In genomic region chr12:45073331-45074041, GRCm38 (mm10) we compare ENCODE assay signal across 7 mouse cellular contexts. TPM values are rescaled to one million over a fixed set of nuclear protein-coding genes. Genes with fewer than 3 reads are reported as not detected.
DNase-seq lines count a peak whose midpoint lies in the region; ATAC-seq and TF ChIP-seq lines count a peak whose summit lies in the region.

No protein-coding gene starts in this region.

- H3K27ac ChIP-seq in lung, embryonic 14.5 days (ENCODE audit: low read depth) = peak overlapping the region; percentile 76; the same call in 1 of the 2 replicates
- H3K27ac ChIP-seq in heart, postnatal 0 days (ENCODE audit: low read depth) = peak overlapping the region; percentile 87
- peak overlapping the region; percentile 85 for H3K27ac ChIP-seq in lung, postnatal 0 days (ENCODE audit: low read length)

- H3K9ac ChIP-seq in lung, embryonic 14.5 days = peak overlapping the region; percentile 77
- peak overlapping the region; percentile 72 for H3K9ac ChIP-seq in heart, postnatal 0 days (replicated peaks; ENCODE audit: low read depth, low read length)
- peak overlapping the region; percentile 65 for H3K9ac ChIP-seq in lung, postnatal 0 days (replicated peaks; ENCODE audit: low read depth)

- 2% methylated on average over 28 of the region's 28 CpGs for WGBS in lung, embryonic 14.5 days
- WGBS in heart, postnatal 0 days = 1% methylated on average over 28 of the region's 28 CpGs
- 2% methylated on average over 28 of the region's 28 CpGs for WGBS in lung, postnatal 0 days

- no peaks in the 10 kb centered on the region; the same call in 1 of the 2 replicates for H3K4me1 ChIP-seq in lung, embryonic 14.5 days (ENCODE audit: insufficient read depth)
- 0 out of 2 replicates have a peak, but pooled peaks cover 7% of the 10 kb centered on the region for H3K4me1 ChIP-seq in heart, postnatal 0 days (ENCODE audit: control insufficient read depth, insufficient read depth)
- H3K4me1 ChIP-seq in lung, postnatal 0 days (ENCODE audit: insufficient read depth, low read depth, low read length) = 0 out of 2 replicates have a peak, but pooled peaks cover 3% of the 10 kb centered on the region

- no peaks in the 10 kb centered on the region for H3K27me3 ChIP-seq in lung, embryonic 14.5 days (ENCODE audit: insufficient read depth, low read length)
- H3K27me3 ChIP-seq in heart, postnatal 0 days (ENCODE audit: control insufficient read depth, insufficient read depth, low read length) = no peaks in the 10 kb centered on the region
- no peaks in the 10 kb centered on the region for H3K27me3 ChIP-seq in lung, postnatal 0 days (replicated peaks; ENCODE audit: insufficient read depth, low read length)

- no peak for TF ChIP-seq EP300 in heart, postnatal 0 days (IDR thresholded peaks at IDR 0.05; ENCODE audit: low read depth)
- TF ChIP-seq EP300 in lung, postnatal 0 days (IDR thresholded peaks at IDR 0.05) = no peak

- TF ChIP-seq CTCF in lung, embryonic 14.5 days (IDR thresholded peaks at IDR 0.05; ENCODE audit: low read depth) = no peak
- TF ChIP-seq CTCF in heart, postnatal 0 days (IDR thresholded peaks at IDR 0.05; ENCODE audit: low read depth) = no peak
- TF ChIP-seq CTCF in lung, postnatal 0 days (IDR thresholded peaks at IDR 0.05) = no peak

- peak overlapping the region; percentile 98 for H3K4me2 ChIP-seq in lung, embryonic 14.5 days
- H3K4me2 ChIP-seq in heart, postnatal 0 days (ENCODE audit: low read depth, low read length) = peak overlapping the region; percentile 99
- peak overlapping the region; percentile 91 for H3K4me2 ChIP-seq in lung, postnatal 0 days (replicated peaks; ENCODE audit: low read depth, low read length)

- ATAC-seq in lung, embryonic 14.5 days (ENCODE audit: insufficient read depth) = peak; percentile 59
- peak; percentile 31 for ATAC-seq in heart, postnatal 0 days (ENCODE audit: insufficient read depth, low read depth)
- no peak; the same call in 1 of the 2 replicates for ATAC-seq in lung, postnatal 0 days

- no peaks in the 10 kb centered on the region for H3K36me3 ChIP-seq in lung, embryonic 14.5 days (ENCODE audit: insufficient read depth)
- no peaks in the 10 kb centered on the region for H3K36me3 ChIP-seq in heart, postnatal 0 days (replicated peaks; ENCODE audit: control insufficient read depth, insufficient read depth, low read length)
- H3K36me3 ChIP-seq in lung, postnatal 0 days (ENCODE audit: insufficient read depth, low read length) = no peaks in the 10 kb centered on the region

- H3K9me3 ChIP-seq in lung, embryonic 14.5 days (ENCODE audit: low read depth, low read length) = no peaks in the 10 kb centered on the region
- H3K9me3 ChIP-seq in heart, postnatal 0 days (replicated peaks; ENCODE audit: control insufficient read depth, low read length) = no peaks in the 10 kb centered on the region
- no peaks in the 10 kb centered on the region for H3K9me3 ChIP-seq in lung, postnatal 0 days (ENCODE audit: low read length)

- peak; percentile 55 for DNase-seq in lung, embryonic 14.5 days
- no peak for DNase-seq in lung, postnatal 10 days
- peak; percentile 70 for DNase-seq in embryo, embryonic 9.5 days (ENCODE audit: extremely low spot score)
- DNase-seq in heart, postnatal 0 days (ENCODE audit: low spot score) = no peak
- DNase-seq in lung, postnatal 0 days (ENCODE audit: low spot score) = no peak
- DNase-seq in urinary bladder, postnatal 14 days (ENCODE audit: low spot score) = no peak
- DNase-seq in cerebellum, adult 9-10 months = no peak

- H3K4me3 ChIP-seq in lung, embryonic 14.5 days (ENCODE audit: low read depth, low read length) = peak overlapping the region; percentile 67
- H3K4me3 ChIP-seq in heart, postnatal 0 days (ENCODE audit: low read depth, low read length) = peak overlapping the region; percentile 77
- peak overlapping the region; percentile 76 for H3K4me3 ChIP-seq in lung, postnatal 0 days (ENCODE audit: low read depth, low read length)

RNA-seq across cellular contexts. Expression of gene Stxbp6, which starts 1.0 kb away (rescaled TPM):
- polyA plus RNA-seq in lung, embryonic 14.5 days (2014; fragmentation: Nextera tagmentation; extraction: Ambion mirVana) = 6.4 and 9.7 TPM in 2 replicates
- 8.0 and 14.5 TPM in 2 replicates for total RNA-seq in heart, postnatal 0 days (2014; rRNA removed; ENCODE audit: low replicate concordance)
- polyA plus RNA-seq in heart, postnatal 0 days (2015; fragmentation: Nextera tagmentation; extraction: Ambion mirVana) = 9.1 and 10.9 TPM in 2 replicates
- polyA plus RNA-seq in lung, postnatal 0 days (2015; fragmentation: Nextera tagmentation; extraction: Ambion mirVana) = 22.1 and 25.7 TPM in 2 replicates

Comparison
In these comparisons a context has a peak if more than half of its experiments do, and no peak if none do; other contexts are left out.
1. DNase-seq: peak in lung, embryonic 14.5 days (single experiment) and embryo, embryonic 9.5 days (single experiment); none in lung, postnatal 10 days (single experiment), heart, postnatal 0 days (single experiment), lung, postnatal 0 days (single experiment), urinary bladder, postnatal 14 days (single experiment) and cerebellum, adult 9-10 months (single experiment).
2. Peak in every context shown above with its lines, with median percentiles within 50 percentile points of each other: H3K27ac ChIP-seq, H3K4me2 ChIP-seq, H3K4me3 ChIP-seq and H3K9ac ChIP-seq.